Mouse (Mus musculus) myocyte (in vitro differentiated cells): Measurements from ENCODE around the gene Fyn.

Source experiments
- E2F4 ChIP-seq: IDR thresholded peaks from one replicate; pipeline ENCODE4 v1.6.1; 2011; ENCODE audit warnings: mild to moderate bottlenecking, control low read depth, moderate library complexity; ENCODE audit not compliant: insufficient read depth
- MYOD1 ChIP-seq, 3 experiments: IDR thresholded peaks; one replicate each; pipeline ENCODE4 v1.6.1; 2011; ENCODE audit warnings: control low read depth in 2 of 3, low read depth in 2 of 3, mild to moderate bottlenecking in 2 of 3, moderate library complexity in 1 of 3; ENCODE audit not compliant: insufficient read length in 2 of 3, control insufficient read depth in 1 of 3
- POLR2A ChIP-seq: IDR thresholded peaks from one replicate; pipeline ENCODE4 v1.6.1; 2011; ENCODE audit warnings: low read depth, mild to moderate bottlenecking, control low read depth, moderate library complexity; ENCODE audit not compliant: insufficient read length
- SRF ChIP-seq: IDR thresholded peaks from one replicate; pipeline ENCODE4 v1.6.1; 2011; ENCODE audit warnings: low read depth; ENCODE audit not compliant: control insufficient read depth, insufficient read length
- TCF12 ChIP-seq: IDR thresholded peaks from one replicate; pipeline ENCODE4 v1.6.1; 2011; ENCODE audit warnings: mild to moderate bottlenecking, control low read depth; ENCODE audit not compliant: poor library complexity, insufficient read depth, severe bottlenecking
- USF1 ChIP-seq: IDR thresholded peaks from one replicate; pipeline ENCODE4 v1.6.1; 2011; ENCODE audit warnings: low read depth, mild to moderate bottlenecking, control low read depth, moderate library complexity

DNA sequence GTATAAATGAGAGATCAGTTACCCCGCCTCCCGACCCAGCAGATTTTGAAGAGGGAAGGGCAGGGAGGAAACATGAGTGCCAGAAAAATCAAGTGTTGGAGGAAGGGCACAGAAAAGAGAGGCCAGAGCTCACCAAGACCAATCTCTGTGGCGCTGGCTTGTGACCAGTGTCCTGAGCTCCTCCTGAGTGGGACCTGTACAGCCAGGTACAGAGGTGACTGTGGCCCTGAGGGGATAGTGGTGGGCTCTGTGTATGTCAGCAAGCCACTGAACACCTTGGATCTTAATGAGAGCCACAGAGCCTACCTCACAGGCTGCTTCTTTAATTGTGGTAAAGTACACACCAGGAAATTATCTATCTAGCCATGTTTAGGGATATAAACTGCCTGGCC, 229.1 kb downstream of the Fyn start:
- TF ChIP-seq USF1 (no peak), POLR2A (no peak), SRF (no peak), TCF12 (no peak), E2F4 (no peak), MYOD1 (IDR thresholded peaks at IDR 0.05; ENCODE audit: control insufficient read depth in 1 of 3, insufficient read length in 2 of 3, low read depth in 2 of 3) (no peak)
